Mouse (Mus musculus) testis, postnatal 14 days (tissue): Measurements from ENCODE around the gene Slc16a13.
A peak's percentile ranks its signal among the peaks of the same experiment; 100 is the strongest.

ENCODE experiments used
- DNase-seq: peaks from one replicate; pipeline ENCODE4 v3.0.0; 2021; ENCODE audit warnings: low spot score

Gene Slc16a13

DNA sequence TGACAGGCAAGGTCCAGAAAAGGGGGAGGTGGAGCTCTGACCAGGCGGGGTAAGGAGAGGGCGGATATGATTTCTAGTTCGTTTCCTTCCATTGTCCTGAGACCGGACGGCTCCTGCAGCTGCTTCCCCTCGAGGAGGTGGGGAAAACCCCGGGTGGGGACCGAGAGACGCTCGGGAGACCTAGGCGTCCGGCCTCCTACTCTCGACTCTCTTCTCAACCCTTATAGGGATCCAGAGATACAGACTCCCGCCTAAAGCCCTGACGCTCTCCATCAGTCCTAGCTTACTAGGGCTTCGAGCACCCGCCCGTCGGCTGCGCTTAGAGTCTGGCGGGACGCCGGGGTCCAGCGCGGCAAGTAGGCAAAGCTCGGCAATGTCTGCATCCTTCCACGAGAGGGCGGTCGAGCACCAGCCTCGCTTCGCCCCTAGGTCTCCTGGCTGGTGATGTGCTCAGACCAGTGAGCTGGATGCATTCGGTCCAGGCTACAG, 9.4 kb upstream of the Slc16a13 start:
- DNase-seq, result peak; percentile 80

DNA sequence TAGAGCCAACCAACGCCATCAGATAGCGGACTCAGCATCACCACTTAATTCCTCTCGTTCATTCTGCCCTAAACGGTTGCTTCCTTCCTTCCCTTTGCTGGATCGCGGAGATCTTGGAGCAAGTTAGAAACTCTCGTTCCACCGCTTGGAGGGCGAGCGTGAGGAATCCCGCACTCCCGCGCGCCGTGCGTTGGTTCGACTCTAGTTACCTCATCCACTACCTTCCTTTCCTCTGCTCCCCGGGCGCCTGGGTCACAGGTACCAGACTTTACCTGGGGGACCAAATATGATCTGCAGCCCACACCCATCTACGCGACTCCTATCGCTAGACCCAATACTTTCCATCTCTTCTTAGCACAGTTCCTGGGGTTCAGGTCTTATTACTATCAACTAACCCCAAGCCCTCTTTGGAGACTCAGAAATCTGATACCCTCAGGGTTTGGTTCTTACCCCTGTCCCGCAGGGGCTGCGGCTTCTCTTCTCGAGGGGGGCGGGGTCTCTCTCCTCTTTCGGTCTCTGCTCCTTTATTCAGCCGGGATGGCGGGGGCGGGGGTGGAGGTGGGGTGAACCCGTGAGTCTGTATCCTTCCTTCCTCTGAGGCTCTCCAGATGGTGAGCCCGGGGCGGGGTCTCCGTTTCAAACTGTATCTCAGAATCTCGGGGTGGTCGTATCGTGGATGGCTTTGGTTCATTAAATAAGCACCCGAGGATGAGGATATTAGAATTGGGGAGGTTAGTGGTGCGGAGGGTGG, 8.6 kb upstream of the Slc16a13 start, which contains the start of gene Bcl6b:
Bcl6b (minus strand) TSS at position 539 of the 751 bp plus-strand sequence.
- DNase-seq, result no peak

DNA sequence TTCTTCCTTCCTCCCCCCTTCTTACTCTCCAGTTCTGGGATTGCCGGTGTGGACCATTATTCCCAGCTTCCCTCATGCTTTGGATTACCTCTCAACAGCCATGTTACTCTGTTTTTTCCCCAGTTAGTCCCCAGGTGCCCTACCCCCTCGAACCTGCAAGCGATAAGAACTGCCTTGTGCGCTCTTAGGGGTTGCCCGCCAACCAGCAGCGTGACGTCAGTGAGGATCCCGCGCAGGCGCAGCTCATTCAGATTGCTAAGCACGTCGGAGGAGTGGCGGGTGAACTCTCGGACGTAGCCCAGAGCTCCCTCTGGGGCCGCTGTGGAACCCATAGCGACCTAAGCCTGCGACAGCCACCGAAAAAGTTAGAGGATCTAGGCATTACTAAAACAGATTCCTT, 8.0 kb upstream of the Slc16a13 start:
- peak; percentile 71 for DNase-seq

DNA sequence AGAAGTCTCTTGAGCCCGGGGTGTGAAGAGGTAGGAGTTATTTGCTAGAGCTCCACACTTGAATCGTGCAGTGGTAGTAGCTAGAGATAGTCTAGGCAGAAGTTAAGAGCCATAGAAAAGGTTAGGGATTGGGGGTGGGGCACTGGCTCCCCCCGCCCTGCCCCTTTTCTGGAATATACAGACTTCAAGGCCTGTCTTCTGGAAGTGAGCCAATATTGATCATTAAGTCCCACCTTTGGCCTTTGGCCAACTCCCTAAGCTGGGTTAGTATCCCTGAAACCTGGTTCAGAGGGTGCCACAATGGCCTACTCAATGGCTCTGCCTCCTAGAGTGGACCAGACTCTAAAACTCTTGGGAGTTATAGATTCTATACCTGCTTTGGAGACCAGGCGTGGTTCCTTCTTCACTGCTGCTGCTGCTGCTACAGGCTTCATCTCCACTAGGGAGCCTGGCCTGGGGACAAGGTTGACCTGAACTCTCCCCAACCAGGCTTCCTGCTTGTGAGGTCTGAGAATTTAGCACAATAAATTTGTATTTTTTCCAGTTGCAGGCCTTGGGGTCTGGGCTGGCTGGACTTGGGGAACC, 6.9 kb upstream of the Slc16a13 start:
- DNase-seq, result no peak

DNA sequence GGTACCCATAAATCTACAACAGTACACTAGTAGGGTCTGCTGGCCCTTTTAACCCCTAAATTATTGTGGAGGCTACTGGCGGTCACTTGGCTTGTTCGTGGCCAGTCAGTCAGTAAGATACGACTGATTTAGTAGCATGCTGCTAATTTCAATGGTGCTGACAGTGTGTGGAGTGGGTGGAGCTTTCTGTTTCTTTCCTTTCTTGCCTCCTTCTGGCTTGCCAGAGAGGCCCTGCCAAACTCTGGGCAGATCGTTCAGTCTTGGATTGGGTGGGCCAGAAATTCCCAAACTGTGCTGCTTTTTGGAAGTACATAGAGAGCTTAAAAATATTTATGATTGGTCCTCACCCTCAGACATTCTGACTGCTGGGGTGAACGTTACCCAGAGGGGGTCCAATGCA, 6.3 kb upstream of the Slc16a13 start:
- DNase-seq, result no peak

DNA sequence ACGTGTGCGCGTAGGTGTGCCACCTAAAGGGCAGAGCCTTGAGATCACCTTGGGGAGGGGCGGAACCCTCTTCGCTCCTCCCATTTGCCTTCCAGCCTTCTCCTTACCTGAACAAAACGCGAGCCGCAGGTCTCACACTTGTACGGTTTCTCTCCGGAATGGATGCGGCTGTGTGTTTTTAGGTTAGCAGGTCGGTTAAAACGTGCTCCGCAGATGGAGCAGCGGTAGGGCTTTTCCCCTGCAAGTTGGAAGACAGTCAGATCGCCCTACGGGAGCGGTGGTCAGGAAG, 5.7 kb upstream of the Slc16a13 start:
- no peak for DNase-seq

DNA sequence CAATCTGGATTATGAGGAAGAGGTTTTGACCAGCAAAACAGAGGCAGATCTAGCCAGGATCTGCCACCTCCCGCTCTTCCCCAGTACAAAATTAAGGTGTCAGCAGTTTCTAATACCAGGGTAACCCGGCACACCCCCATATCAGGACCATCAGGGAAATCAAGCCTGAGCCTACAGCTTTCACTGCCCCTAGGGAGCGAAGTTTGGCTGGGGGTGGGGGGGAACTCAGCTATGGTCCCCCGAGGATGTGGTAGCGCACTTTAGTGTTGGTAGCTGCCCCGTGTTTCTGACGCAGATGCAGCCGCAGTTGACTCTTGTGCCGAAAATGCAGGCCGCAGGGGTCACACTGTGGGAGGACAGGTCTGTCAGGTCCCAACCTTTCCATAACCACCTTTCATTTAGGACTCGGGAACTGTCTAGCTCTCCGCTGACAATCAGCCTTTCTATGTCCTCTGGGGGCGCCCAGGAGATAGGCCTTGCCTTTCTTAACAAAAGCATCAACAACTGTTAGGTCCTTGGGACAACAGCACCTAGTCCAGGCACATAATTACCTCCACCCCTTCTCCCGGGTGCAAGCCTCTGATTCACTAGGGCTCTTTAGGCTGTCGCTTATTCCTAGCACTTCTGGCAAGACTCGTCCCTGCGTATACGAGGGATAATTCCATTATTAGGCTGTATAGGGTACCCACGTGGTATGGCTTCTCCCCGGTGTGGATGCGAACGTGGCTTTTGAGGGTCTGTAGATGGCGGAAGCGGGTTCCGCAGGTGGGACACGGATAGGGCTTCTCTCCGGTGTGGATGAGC, 5.1 kb upstream of the Slc16a13 start:
- DNase-seq, result no peak

DNA sequence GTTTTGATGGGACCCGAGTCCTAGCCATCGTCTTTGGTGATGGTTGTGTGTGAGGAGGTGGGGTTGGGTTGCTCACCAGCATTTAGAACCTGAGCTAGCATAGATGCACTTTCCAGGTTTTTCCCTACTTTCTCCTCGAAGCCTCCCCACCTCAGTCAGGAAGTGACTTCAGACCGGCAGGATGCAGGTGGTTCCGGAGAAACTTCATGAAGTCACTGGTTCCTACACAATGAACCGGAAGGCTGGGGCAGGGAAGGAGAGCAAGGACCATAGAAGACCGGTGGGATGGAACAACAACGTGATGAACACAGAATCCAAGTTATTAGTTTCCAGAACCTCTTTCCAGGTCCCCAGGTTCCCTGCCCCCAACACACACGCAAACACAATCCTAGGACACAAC, 2.9 kb upstream of the Slc16a13 start:
- no peak for DNase-seq

DNA sequence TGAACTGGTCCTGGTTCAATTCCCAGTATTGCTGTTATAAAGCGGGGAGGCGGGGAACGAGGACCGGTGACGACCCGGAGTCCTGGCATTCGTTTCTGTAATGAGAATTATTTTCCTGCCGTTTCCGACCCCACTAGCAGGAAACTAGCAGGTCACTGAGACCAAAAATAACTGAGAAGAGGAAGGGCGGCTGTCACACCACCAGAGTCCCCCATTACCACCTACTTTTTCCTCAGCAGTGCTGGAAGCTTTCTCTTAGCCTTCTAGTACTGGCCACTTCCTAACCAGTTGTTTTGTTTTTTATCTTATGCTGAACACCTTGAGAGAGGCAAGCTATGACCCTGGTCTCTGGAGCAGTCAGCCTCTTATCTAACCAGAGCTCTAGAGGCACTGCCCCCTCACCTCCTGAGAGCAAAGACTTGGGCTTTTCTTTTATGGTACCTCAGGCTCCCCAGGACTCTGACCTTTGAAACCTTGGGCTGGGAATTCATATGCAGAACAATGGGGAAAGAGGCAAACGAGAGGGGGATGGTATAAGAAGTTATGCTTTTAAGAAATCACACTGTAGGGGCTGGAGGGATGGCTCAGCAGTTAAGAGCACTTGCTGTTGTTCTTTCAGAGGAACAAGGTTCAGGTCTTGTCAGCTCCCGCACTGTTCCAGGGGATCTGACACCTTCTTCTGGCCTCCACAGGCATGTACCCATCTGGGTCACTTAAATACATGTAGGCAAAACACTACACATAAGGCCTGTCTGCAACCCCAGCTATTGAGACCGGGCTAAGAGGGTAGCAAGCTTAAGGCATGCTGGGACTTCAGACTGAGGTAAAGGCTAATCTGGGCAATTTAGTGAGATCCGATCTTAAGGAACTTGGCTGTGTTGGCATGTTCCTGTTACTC, 988 bp upstream of the Slc16a13 start:
- DNase-seq, result no peak

DNA sequence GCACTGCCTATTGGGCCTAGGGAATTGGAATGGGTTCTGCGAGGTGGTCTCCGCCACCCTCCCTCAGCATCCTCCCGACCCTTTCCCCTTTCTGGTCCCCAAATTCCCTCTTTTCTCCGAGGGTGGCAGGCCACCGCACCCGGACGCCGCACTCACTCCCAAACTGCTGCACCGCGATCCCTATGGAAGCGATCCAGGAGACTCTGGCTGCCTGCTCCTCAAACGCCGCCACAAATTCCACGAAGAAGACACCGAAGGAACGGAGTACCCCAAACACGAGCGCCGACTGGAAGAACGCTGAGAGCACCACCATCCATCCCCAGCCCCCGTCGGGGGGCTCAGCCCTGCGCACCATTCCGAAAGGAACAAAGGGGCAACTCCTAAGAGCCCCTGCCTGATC, 541 bp downstream of the Slc16a13 start:
- DNase-seq, result no peak

DNA sequence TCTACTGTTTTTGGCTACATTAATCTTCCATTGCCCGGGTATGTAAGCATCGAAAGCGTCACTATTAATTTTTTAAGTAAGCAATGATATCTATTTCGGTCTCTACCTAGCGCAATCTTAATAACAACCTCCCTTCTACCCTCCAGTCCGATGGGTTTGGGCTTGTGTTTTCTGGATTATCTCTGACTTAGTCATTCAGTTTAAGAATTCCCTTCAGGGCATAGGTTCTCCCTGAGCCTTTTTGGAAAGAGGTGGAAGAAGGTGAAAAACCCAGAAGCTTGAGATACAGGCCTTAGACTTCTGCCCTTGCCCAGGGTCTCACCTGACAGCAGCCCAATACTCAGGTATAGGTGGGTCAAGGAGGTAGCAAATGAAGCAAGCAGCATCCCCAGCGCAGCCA, 991 bp downstream of the Slc16a13 start:
- DNase-seq, result no peak

DNA sequence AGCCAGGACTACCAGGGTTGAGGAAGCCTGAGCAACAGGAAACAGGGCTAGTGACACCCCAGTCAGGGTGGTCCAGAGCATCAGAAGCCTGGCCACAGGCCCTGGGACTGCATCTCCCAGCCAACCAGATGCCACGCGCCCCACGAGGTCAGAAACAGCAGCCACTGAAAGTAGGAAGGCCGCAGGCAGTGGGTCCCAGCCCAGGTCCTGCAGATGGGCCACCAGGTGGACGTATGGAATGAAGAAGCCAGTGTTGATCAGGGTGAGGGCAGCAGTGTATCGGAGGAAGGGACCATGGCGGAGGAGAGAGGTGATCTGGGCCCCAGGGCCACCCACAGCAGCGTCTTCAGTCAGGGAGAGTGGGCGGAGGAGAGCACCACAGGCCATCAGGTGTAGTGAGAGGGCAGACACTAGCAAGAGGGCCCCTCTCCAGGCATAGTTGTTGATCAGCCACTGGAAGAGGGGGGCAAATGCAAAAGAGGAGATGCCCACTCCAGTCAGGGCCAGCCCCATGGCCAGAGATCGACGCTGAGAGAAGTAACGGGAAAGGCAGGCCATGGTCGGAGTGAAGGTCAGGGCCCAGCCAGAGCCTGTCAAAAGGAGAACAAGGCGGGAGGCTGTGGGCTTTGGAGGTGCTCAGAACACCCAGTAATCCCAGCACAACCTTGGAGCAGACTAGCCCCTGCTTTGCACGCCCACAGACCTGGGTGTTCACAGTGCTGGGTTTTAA, 2.0 kb downstream of the Slc16a13 start:
- no peak for DNase-seq

DNA sequence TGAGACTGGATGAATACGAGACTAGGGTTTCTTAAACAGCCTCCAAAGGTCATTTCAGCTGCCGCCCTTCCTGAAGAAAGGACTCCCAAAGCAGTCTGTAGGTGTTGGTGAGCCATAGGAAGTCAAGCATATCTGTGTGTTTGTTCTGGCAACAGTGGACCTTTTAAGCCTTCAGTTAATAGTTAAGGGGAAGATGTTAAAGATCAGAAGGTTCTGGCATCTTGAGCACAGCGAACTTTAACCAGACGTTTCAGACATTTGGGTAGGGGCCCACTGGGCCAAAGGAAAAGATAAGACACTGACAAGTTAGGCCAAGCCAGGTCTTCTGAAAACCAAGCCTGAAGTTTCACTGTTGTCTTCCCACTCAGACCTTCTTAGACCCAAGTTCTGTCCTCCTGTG, 2.8 kb downstream of the Slc16a13 start:
- DNase-seq, result no peak

DNA sequence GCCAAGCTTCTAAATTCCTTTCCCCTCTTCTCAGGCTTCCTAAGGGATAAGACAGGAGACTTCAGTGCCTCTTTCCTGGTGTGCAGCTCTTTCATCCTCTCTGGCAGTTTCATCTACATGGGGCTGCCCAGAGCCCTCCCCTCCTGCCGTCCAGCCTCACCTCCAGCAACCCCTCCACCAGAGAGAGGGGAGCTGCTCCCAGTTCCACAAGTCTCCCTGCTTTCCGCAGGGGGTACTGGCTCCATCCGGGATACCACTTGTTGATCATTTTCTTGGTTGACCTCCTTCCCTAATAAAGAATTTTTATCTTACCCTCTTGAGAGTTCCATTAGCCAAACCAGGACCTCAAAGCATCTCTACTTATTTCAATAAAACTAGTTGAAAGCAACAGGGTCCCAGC, 4.8 kb downstream of the Slc16a13 start:
- DNase-seq, result no peak

DNA sequence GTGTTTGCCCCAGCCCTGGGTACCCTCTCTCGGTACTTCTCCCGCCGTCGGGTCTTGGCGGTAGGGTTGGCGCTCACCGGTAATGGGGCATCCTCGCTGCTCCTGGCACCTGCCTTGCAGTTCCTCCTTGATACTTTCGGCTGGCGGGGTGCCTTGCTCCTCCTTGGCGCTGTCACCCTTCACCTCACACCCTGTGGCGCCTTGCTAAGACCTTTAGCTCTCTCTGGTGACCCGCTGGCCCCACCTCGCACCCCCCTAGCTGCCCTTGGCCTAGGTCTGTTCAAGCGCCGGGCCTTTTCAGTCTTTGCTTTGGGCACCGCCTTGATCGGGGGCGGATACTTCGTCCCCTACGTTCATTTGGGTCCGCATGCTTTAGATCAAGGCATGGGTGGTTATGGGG, 5.6 kb downstream of the Slc16a13 start:
- DNase-seq, result no peak

DNA sequence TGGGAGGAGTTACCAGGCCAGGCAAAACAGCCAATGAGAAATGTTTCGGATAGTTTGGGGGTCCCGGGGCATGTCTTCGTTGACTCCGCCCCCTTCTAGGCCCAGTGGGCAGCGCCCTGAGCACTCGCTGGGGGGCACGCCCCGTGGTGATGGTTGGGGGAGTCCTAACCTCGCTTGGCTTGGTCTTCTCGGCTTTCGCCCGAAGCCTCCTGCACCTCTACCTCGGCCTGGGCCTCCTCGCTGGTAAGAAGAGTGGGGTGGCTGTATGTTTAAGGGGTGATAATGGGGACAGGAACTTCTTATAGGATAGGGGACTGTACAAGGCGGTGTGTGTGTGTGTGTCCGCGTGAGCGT, 6.0 kb downstream of the Slc16a13 start:
- DNase-seq, result no peak

DNA sequence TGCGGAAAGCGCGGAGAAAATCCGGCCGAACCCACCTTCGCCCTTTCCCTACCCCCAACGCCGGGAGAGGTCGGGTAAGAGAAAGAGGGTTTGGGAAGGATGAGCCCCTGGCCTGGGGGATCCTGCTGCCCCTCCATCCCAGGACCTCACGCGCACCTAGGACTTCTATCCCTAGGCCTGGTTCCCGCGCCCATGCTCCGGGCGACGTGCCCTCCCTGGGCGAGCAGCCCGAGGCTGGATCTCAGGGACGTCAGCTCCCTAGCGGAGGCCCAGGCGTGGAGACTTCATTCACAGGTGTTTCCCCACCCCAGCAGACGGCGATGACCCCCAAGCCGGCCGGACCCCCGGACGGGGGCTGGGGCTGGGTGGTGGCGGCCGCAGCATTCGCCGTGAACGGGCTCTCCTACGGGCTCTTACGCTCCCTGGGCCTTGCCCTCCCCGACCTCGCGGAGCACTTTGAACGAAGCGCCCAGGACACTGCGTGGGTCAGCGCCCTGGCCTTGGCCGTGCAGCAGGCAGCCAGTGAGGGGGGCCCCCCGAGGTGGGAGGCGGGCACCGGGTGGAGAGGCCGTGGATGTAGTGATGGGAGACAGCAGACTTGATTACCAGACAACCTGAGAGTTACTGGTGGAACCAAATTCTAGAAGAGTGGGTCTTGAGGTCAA, 6.5 kb downstream of the Slc16a13 start:
- no peak for DNase-seq

DNA sequence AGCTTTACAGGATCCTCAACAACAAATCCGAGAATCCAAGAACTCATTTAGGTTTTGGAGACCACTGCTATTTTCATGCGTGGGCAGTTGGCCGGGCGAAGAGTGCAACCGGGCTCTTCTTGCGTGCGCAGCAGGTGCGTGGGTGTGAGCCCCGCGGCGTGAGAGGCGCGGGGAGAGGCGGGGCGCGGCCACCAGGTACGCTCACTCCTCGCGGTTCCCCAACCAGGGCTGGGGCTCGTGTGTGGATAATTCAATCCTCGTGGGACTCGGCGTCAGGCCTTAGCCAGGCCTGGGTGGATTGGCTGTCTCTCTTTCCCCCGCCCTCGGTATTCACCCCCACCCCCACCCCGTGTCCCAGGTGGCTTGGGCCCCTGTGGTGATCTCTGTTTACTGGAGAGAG, 7.1 kb downstream of the Slc16a13 start:
- no peak for DNase-seq

DNA sequence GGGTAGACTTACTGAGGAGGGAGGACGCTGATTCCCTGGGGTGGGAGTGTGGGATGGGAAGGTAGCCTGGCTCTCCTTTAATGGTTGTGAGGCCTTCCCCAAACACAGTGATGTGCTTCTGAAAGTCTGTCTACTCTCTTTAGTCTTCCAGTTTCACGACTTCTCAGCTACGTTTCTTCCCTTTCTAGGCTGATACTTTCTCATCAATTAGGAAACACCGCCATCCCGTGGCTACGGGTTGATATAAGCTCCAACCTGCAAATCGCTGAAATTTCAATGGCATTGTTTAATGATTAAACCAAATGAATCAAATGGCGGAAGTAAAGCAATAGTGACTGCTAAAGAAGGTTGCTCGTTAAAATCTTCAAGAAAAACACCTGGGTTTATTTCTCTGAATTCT, 8.0 kb downstream of the Slc16a13 start:
- DNase-seq, result no peak

DNA sequence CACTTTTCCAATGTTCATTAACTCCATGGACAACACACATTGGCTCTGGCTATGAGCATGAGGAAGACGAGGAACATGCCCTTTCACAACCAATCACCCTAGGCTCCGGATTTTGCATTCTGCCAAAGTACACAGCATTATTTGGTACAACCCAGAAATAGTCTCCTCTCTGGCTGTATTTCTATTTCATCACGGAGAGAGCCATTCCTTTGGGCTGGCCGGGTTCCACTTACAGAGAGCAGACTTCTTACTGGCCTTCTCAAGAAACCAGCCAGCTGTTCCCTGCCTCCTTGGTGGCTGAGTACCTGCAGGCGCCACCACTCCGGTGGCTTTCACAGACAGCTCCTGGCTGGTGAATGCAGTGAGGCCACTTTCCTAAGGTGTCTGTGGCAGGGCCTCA, 8.4 kb downstream of the Slc16a13 start, which contains the start of gene Slc16a11:
Slc16a11 (plus strand) TSS at position 330 of the 400 bp plus-strand sequence.
- no peak for DNase-seq

DNA sequence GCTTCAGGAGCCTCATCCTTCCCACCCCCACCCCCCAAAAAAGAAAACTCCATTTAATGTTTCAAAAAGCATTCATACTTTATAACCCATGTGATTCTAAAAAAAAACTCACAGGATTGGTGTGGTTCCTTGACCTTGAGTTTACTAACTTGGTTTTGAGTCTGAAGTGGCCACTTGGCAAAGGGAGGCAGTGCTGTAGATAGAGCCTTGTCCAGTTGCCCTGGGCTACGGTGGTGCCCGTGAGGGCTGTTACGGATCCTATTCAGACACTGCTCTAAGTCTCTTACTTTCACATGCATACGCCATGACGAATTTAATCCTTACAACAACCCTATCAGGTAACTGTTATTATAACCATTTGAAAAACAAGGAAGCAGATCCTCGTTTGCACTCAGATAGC, 8.9 kb downstream of the Slc16a13 start:
- DNase-seq, result no peak
